Mouse (Mus musculus) liver, embryonic 14.5 days (tissue): ENCODE data around the gene Cenpu.

Experiments
- CTCF ChIP-seq: IDR thresholded peaks from 2 replicates; pipeline ENCODE4 v1.5.1; 2016; ENCODE audit warnings: antibody characterized with exemption, low read depth, control low read depth
- EP300 ChIP-seq: IDR thresholded peaks from 2 replicates; pipeline ENCODE4 v1.6.1; 2016; ENCODE audit warnings: antibody characterized with exemption, low read depth

- no peak for TF ChIP-seq EP300
- no peak for TF ChIP-seq CTCF
These were observed 66.1 kb downstream of the Cenpu start for GRCm38 (mm10) chr8:46617690-46618620.
